Mouse (Mus musculus) MEL (cell line): Measurements from ENCODE around the gene Kcnd3.

ENCODE experiments used
- CHD2 ChIP-seq: IDR thresholded peaks from 2 replicates; pipeline ENCODE4 v1.6.1; 2011; ENCODE audit warnings: low read length, improper control_type of control experiment
- CTCF ChIP-seq, 3 experiments: IDR thresholded peaks in 2 of 3; conservative IDR thresholded peaks in 1 of 3; 2 replicates each; pipeline ENCODE4 v1.5.1; 2011 to 2012; ENCODE audit warnings: low read length in 3 of 3, low read depth in 2 of 3, mild to moderate bottlenecking in 2 of 3, improper control_type of control experiment in 1 of 3, inconsistent platforms in 1 of 3, mixed read lengths in 1 of 3, moderate library complexity in 1 of 3; ENCODE audit not compliant: control insufficient read depth in 1 of 3, insufficient read depth in 1 of 3, poor library complexity in 1 of 3, severe bottlenecking in 1 of 3
- E2F4 ChIP-seq: IDR thresholded peaks from 2 replicates; pipeline ENCODE4 v1.6.1; 2011; ENCODE audit warnings: low read depth, low read length, improper control_type of control experiment, borderline replicate concordance
- EP300 ChIP-seq, 2 experiments: IDR thresholded peaks; 2 replicates each; pipeline ENCODE4 v1.6.1; 2011; ENCODE audit warnings: improper control_type of control experiment in 2 of 2, low read length in 2 of 2, low read depth in 1 of 2, mild to moderate bottlenecking in 1 of 2
- MAZ ChIP-seq: IDR thresholded peaks from 2 replicates; pipeline ENCODE4 v1.6.1; 2012; ENCODE audit warnings: low read depth, mild to moderate bottlenecking, inconsistent platforms, low read length, improper control_type of control experiment
- NELFE ChIP-seq: IDR thresholded peaks from 2 replicates; pipeline ENCODE4 v1.6.1; 2011; ENCODE audit warnings: low read depth, low read length, improper control_type of control experiment
- NRF1 ChIP-seq: IDR thresholded peaks from 2 replicates; pipeline ENCODE4 v1.6.1; 2014; ENCODE audit warnings: low read depth, mild to moderate bottlenecking, inconsistent platforms, low read length, improper control_type of control experiment, moderate library complexity; ENCODE audit not compliant: poor library complexity, insufficient read depth, severe bottlenecking
- POLR2A ChIP-seq, 2 experiments: IDR thresholded peaks; 2 replicates each; pipeline ENCODE4 v1.6.1; 2011 to 2012; ENCODE audit warnings: low read length in 2 of 2, mild to moderate bottlenecking in 2 of 2, control low read depth in 1 of 2, improper control_type of control experiment in 1 of 2, low read depth in 1 of 2, moderate library complexity in 1 of 2; ENCODE audit not compliant: control insufficient read depth in 1 of 2, insufficient read depth in 1 of 2, poor library complexity in 1 of 2
- SIN3A ChIP-seq: IDR thresholded peaks from 2 replicates; pipeline ENCODE4 v1.6.1; 2012; ENCODE audit warnings: low read length, improper control_type of control experiment, inconsistent platforms
- TCF12 ChIP-seq: IDR thresholded peaks from 2 replicates; pipeline ENCODE4 v1.6.1; 2014; ENCODE audit warnings: low read depth, mild to moderate bottlenecking, inconsistent platforms, low read length, improper control_type of control experiment, moderate library complexity
- USF2 ChIP-seq, 2 experiments: IDR thresholded peaks; 2 replicates each; pipeline ENCODE4 v1.6.1; 2011 to 2012; ENCODE audit warnings: improper control_type of control experiment in 2 of 2, low read length in 2 of 2, borderline replicate concordance in 1 of 2, inconsistent platforms in 1 of 2, low read depth in 1 of 2, mild to moderate bottlenecking in 1 of 2; ENCODE audit not compliant: insufficient read depth in 1 of 2
- ZC3H11A ChIP-seq: IDR thresholded peaks from 2 replicates; pipeline ENCODE4 v1.6.1; 2012; ENCODE audit warnings: low read depth, mild to moderate bottlenecking, inconsistent platforms, low read length, improper control_type of control experiment
- ZKSCAN1 ChIP-seq: IDR thresholded peaks from 2 replicates; pipeline ENCODE4 v1.6.1; 2012; ENCODE audit warnings: low read depth, mild to moderate bottlenecking, inconsistent platforms, low read length, improper control_type of control experiment, moderate library complexity
- ZNF384 ChIP-seq: IDR thresholded peaks from 2 replicates; pipeline ENCODE4 v1.6.1; 2012; ENCODE audit warnings: low read depth, mild to moderate bottlenecking, inconsistent platforms, low read length, improper control_type of control experiment

- TF ChIP-seq NELFE (no peak), SIN3A (no peak), CTCF (IDR thresholded peaks at IDR 0.05 in 2 of 3, conservative IDR thresholded peaks at IDR 0.05 in 1 of 3; ENCODE audit: control insufficient read depth in 1 of 3, insufficient read depth in 1 of 3, low read depth in 2 of 3, low read length in 3 of 3, poor library complexity in 1 of 3, severe bottlenecking in 1 of 3) (no peak), EP300 (IDR thresholded peaks at IDR 0.05; ENCODE audit: low read depth in 1 of 2, low read length in 2 of 2) (no peak), ZKSCAN1 (no peak), NRF1 (no peak), POLR2A (IDR thresholded peaks at IDR 0.05; ENCODE audit: control insufficient read depth in 1 of 2, insufficient read depth in 1 of 2, low read depth in 1 of 2, low read length in 2 of 2, poor library complexity in 1 of 2) (no peak), E2F4 (no peak), ZC3H11A (no peak), CHD2 (no peak), MAZ (no peak), ZNF384 (no peak), TCF12 (no peak), USF2 (IDR thresholded peaks at IDR 0.05; ENCODE audit: borderline replicate concordance in 1 of 2, insufficient read depth in 1 of 2, low read depth in 1 of 2, low read length in 2 of 2) (no peak)
Observed at GRCm38 (mm10) chr3:105655031-105655585, 203.0 kb downstream of the Kcnd3 start.
